Mouse (Mus musculus) bone marrow, adult 2 months (tissue): ENCODE data around the gene Clec2l. TPM values are rescaled to one million over a fixed set of nuclear protein-coding genes. Genes with fewer than 3 reads are reported as not detected.

ENCODE experiments used
- H3K27ac ChIP-seq: fragments of 200-500 bp; 2 replicates; pipeline ENCODE4 v1.5.1; 2012; ENCODE audit warnings: low read depth, mild to moderate bottlenecking, control low read depth, inconsistent platforms, low read length; ENCODE audit not compliant: control insufficient read depth, poor library complexity, insufficient read depth
- H3K4me1 ChIP-seq: fragments of 200-500 bp; 2 replicates; pipeline ENCODE4 v1.6.1; 2011; ENCODE audit warnings: low read length; ENCODE audit not compliant: control insufficient read depth, insufficient read depth
- H3K4me3 ChIP-seq: fragments of 200-500 bp; replicated peaks from 2 replicates; pipeline ENCODE3; 2011; ENCODE audit warnings: mild to moderate bottlenecking, low read depth, low read length, control low read depth; ENCODE audit not compliant: control insufficient read depth
- CTCF ChIP-seq: fragments of 200-500 bp; IDR thresholded peaks from 2 replicates; pipeline ENCODE4 v1.5.1; 2011; ENCODE audit warnings: low read length, control low read depth; ENCODE audit not compliant: control insufficient read depth, insufficient read depth
- POLR2A ChIP-seq: fragments of 200-500 bp; IDR thresholded peaks from 2 replicates; pipeline ENCODE4 v1.6.1; 2011; ENCODE audit warnings: low read depth, mild to moderate bottlenecking, control low read depth, low read length, borderline replicate concordance; ENCODE audit not compliant: control insufficient read depth
- WGBS: fragments of 180-500 bp; shearing (Covaris S2); methylation state at CpG from one replicate; pipeline ENCODE4 v1.1.7; 2018; 5-methylcytosine and 5-hydroxymethylcytosine counted together
- polyA plus RNA-seq: library from polyadenylated mRNA; stranded (reverse); fragments of >200 nt; gene quantifications from 2 replicates; pipeline ENCODE4 v1.2.4, GENCODE M21; 2011; ENCODE audit warnings: low replicate concordance; ENCODE audit not compliant: missing spikeins, insufficient read depth, insufficient read length

Gene Clec2l
- polyA plus RNA-seq, 1 experiment, result not detected

- WGBS, result 93% methylated on average over 7 of the region's 7 CpGs
- TF ChIP-seq POLR2A (no peak), CTCF (no peak)
- H3K27ac ChIP-seq, result no peak overlapping the region
- H3K4me3 ChIP-seq, result no peak overlapping the region
- peaks cover 4% of the 10 kb centered on the region for H3K4me1 ChIP-seq
Observed at GRCm38 (mm10) chr6:38718625-38719024, 55.8 kb downstream of the Clec2l start.

- Histone ChIP-seq H3K4me1 (peaks cover 3% of the 10 kb centered on the region), H3K4me3 (no peak overlapping the region), H3K27ac (no peak overlapping the region)
- TF ChIP-seq POLR2A (no peak), CTCF (no peak)
- WGBS, result 94% methylated on average over 6 of the region's 6 CpGs
Observed at GRCm38 (mm10) chr6:38719229-38719628, 56.4 kb downstream of the Clec2l start.

- no peak overlapping the region for H3K27ac ChIP-seq
- peaks cover 1% of the 10 kb centered on the region; the same call in 1 of the 2 replicates for H3K4me1 ChIP-seq
- WGBS, result 75% methylated on average over 1 of the region's 1 CpGs
- H3K4me3 ChIP-seq, result no peak overlapping the region
- no peak for TF ChIP-seq POLR2A
Observed at GRCm38 (mm10) chr6:38721361-38721760, 58.5 kb downstream of the Clec2l start.

DNA sequence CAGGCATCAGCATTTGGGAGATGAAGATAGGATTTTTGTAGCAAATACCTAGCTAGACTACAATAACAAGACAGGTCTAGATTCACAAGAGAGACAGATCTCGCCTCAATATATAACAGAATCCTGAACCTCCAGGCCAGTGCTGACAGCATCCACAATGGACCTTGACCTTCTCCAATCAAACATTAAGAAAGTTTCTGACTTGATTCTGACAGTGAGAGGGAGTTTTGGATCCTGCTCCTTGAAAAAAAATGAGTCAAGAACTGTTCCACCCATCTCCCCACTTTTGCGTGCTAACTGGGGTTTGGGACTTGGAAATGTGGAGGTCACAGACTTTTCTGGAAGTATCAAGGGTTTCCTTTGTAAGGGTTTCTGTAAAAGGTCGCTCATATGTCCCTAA lies 62.6 kb downstream of the Clec2l start:
- Histone ChIP-seq H3K27ac (no peak overlapping the region), H3K4me3 (no peak overlapping the region), H3K4me1 (peaks cover 1% of the 10 kb centered on the region; the same call in 1 of the 2 replicates)
- WGBS, result 92% methylated on average over 3 of the region's 3 CpGs
- TF ChIP-seq POLR2A, result no peak
- TF ChIP-seq CTCF, result no peak

Other genes starting within 250 kb of the Clec2l start
- 43.7 and 55.1 TPM in 2 replicates for gene Ubn2, start 229.1 kb upstream of the Clec2l start, polyA plus RNA-seq
- gene Fmc1, start 129.6 kb upstream of the Clec2l start, polyA plus RNA-seq, result 22.7 and 28.7 TPM in 2 replicates
- 164 and 190 TPM in 2 replicates for gene Luc7l2, start 111.7 kb upstream of the Clec2l start, polyA plus RNA-seq
- gene Klrg2, start 25.8 kb upstream of the Clec2l start, polyA plus RNA-seq, result not detected in 2 replicates
- 25.1 and 59.7 TPM in 2 replicates for gene Tbxas1, start 212.3 kb downstream of the Clec2l start, polyA plus RNA-seq
- 23.4 and 39.5 TPM in 2 replicates for gene Hipk2, start 213.1 kb downstream of the Clec2l start, polyA plus RNA-seq